Mouse (Mus musculus): ENCODE measurements at regions not wholly inside any gene's neighbourhood (a gene's known extent, or its start where the extent isn't known, plus 50 kb on each side); places are given as distances from the start of the nearest gene placed in this dataset.

DNA sequence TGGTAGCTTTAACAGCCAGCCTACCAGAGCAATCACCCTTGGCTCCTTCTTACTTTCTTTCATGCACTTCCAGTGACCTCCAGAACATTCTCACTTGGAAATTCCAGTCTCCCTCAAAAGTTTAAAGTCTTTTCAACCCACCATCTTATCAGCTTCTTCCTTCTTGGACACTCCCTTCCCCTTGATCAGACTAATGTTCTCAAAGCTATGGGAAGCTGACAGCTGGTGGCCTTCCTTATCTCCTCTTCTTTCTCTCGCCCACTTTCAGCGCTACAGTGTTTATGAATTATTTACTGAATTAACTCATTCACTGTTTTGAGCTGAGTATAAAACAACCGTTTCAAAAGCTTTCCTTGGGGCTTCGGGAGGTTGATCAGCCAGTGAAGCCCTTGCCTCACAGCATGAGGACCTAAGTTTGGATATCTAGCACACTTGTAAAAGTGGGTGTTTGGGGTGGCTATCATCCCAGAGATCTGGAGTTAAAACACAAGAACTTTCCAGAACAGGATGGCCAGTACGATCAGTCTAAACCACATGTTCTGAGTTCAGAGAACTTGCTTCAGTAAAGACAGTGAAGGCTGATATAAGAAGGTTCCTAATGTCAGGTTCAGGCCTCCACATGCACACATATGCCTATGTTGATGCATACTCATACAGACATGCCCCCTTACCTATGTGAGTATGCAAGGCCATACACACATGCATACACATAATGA is 59.7 kb upstream of the Ikzf2 start:
- no peak for DNase-seq

DNA sequence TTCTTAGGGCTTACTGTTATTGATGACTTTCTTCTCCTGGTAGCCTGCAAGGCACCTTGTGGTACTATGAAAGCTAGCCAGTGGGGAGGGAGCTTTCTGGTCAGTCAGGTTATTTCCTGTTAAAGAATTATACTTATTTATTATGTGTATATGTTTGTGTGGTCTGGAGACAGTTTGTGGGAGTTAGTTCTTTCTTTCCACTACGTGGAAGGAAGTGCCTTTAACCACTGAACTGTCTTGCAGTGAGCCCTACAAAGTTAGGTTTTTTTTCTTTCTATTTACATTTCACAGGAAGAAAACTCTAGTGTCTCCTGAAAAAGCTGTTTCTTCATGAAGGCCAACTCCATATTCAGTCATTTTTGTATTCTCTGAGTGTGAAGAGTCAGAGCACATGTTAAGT is 65.7 kb upstream of the Ikzf2 start:
- DNase-seq, result peak; percentile 19

DNA sequence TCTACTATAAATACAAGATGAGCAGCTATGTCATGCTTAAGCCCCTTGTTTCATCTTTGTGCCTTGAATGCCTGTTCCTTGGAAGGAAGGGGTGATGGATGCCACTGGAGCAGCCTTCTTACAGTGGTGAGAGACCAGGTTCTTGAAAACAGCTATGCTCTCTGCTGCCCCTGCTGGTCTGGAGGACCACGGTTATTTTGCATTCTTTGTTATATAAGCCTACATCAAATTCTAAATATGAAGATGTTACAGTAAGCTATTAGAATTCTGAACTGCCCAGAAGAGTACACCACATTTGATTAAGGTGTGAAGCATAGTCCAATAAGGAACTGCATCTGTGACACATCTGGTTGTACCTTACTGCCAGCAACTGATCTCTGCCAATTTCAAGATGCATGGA is 69.1 kb upstream of the Spag16 start:
- no peak for DNase-seq

DNA sequence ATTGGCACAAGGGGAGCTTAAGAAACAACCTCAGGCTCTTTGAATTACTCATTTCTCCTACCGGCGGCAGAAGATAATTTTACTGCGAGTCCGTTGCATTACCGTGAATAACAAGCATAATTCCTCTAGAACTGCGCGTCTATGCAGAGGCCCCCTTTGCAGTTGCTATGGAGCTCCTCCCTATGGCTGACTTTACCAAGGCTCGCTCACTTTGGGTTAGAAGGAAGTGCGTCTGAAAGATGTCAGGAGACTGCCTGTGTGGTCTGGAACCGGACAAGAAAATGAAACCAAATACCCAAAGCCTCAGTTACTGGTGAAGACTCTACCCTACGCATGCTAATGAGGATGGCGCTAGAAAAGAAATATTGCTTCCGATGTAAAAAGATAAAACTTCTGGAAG is 67.2 kb upstream of the Spag16 start:
- peak; percentile 51 for DNase-seq

DNA sequence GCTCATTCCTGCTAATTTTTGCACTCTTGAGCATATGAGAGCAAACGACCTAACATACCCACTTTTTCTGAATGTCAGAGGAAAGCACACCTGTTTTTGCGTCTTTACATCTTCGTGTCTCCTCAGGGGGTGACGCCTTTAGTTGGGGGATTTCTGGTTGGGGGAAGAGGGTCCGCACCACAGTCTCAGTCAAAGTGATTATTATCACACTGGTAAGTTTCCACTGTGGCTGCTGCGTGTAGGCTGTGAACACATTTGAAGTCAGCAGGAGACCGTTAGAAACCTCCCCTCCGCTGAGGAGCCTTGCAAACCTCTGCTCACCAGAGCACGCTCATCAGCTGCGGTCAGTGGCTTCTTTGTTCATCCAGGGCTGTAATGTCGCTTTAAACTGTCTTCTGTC is 58.1 kb upstream of the Spag16 start:
- peak; percentile 75 for DNase-seq

DNA sequence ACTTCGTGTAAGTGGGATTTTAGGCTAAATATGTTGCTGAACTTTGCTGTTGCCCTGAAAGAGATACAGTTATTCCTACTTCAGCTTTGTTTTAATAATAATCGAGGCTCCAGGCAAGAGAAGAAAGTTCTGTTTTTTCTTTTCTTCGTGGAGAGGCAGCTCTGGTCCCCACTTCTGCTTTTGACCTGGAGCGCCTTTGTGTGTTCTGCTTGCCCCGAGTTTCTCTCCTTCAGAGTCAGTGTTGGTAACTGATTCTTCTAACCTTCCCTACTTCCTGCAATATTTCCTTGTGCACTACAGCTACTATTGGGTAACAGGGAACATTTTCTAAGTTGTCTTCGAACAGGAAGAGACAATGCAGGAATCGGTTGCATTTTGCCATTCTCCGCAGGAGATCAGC is 56.6 kb upstream of the Spag16 start:
- no peak for DNase-seq

DNA sequence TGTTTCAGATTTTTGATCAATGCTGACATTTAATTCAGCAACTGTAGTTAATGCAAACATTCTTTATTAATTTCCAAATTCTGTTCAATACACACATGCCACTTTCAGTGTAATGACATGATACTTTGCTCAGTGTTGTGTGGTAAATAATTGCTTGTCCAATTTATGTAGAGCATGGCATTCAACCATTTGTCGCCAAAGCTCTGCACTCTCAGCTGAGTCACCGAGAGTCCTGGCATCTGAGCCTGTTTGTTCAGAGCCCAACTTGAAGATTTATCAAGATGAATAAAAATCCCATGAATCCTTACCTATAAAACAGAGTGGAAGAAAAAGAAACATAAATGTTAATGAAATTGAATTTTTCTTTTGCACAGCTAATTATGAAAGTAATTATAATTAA is 55.3 kb upstream of the Spag16 start:
- no peak for DNase-seq

DNA sequence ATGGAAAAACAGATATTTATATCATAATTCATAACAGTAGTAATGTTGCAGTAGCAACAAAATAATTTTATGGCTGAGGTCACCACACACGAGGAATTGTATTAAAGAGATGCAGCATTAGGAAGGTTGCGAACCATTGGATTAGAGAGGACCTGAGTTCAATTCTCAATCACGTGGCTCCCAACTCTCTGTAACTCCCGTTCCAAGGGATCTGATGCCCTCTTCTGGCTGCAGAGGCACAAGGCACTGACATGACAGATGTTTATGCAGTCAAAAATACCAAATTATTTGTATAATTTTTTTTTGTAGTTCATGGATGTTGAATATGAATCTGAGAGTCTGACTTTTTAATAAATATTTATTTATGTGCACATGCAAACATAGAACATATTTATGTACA is 51.2 kb upstream of the Spag16 start:
- peak; percentile 66 for DNase-seq

Measured in thymus, postnatal 14 days (tissue).